Mouse (Mus musculus) liver, embryonic 16.5 days (tissue): ENCODE measurements around the gene Epha4. TPM values are rescaled to one million over a fixed set of nuclear protein-coding genes. Genes with fewer than 3 reads are reported as not detected.

Source experiments
- ATAC-seq: fragments of 200-750 bp; cut with Nextera tagmentation; 2 replicates; pipeline ENCODE4 v1.8.0; 2017; ENCODE audit warnings: low read depth, mild to moderate bottlenecking, moderate number of reproducible peaks, moderate library complexity
- H3K27ac ChIP-seq: fragments of 300-500 bp; sonication (generic); 2 replicates; pipeline ENCODE4 v1.5.1; 2014; ENCODE audit warnings: mild to moderate bottlenecking, low read length
- H3K27me3 ChIP-seq: fragments of 300-500 bp; sonication (generic); 2 replicates; pipeline ENCODE4 v1.6.1; 2014; ENCODE audit warnings: low read depth, low read length, mixed read lengths; ENCODE audit not compliant: control insufficient read depth, insufficient read depth
- H3K36me3 ChIP-seq: fragments of 300-500 bp; sonication (generic); 2 replicates; pipeline ENCODE4 v1.6.1; 2014; ENCODE audit warnings: mild to moderate bottlenecking; ENCODE audit not compliant: control insufficient read depth, insufficient read depth
- H3K4me1 ChIP-seq: fragments of 300-500 bp; sonication (generic); 2 replicates; pipeline ENCODE4 v1.6.1; 2014; ENCODE audit warnings: low read depth, low read length, mixed read lengths; ENCODE audit not compliant: control insufficient read depth
- H3K4me2 ChIP-seq: fragments of 300-500 bp; sonication (generic); 2 replicates; pipeline ENCODE4 v1.6.1; 2014; ENCODE audit warnings: low read depth, low read length, mixed read lengths
- H3K4me3 ChIP-seq: fragments of 300-500 bp; sonication (generic); 2 replicates; pipeline ENCODE4 v1.5.1; 2014; ENCODE audit warnings: low read depth, mild to moderate bottlenecking, low read length
- H3K9ac ChIP-seq: fragments of 300-500 bp; sonication (generic); 2 replicates; pipeline ENCODE4 v1.6.1; 2014; ENCODE audit warnings: low read depth, low read length
- H3K9me3 ChIP-seq: fragments of 300-500 bp; sonication (generic); replicated peaks from 2 replicates; pipeline ENCODE4 v1.6.1; 2016; ENCODE audit warnings: low read length; ENCODE audit not compliant: control insufficient read depth
- WGBS: fragments of 180-500 bp; shearing (Covaris S2); extraction: QIAGEN DNeasy Blood & Tissue Kit; methylation state at CpG from one replicate; pipeline ENCODE4 v1.1.7; 2014; ENCODE audit not compliant: insufficient replicate concordance; 5-methylcytosine and 5-hydroxymethylcytosine counted together
- polyA plus RNA-seq: library from polyadenylated mRNA; unstranded; fragments of >200 nt; fragmentation: Nextera tagmentation; extraction: Ambion mirVana; gene quantifications from 2 replicates; pipeline ENCODE4 v1.2.1, GENCODE M21; 2015

The Epha4 gene
- polyA plus RNA-seq, 1 experiment from 2014 or later = 0.30 TPM

- Histone ChIP-seq H3K9ac (no peak overlapping the region), H3K36me3 (no peaks in the 10 kb centered on the region), H3K27ac (no peak overlapping the region), H3K4me1 (no peaks in the 10 kb centered on the region), H3K4me3 (no peak overlapping the region), H3K4me2 (no peak overlapping the region), H3K9me3 (no peaks in the 10 kb centered on the region), H3K27me3 (no peaks in the 10 kb centered on the region)
- WGBS = 58% methylated on average over 7 of the region's 7 CpGs
- no peak for ATAC-seq
These were observed 19.1 kb downstream of the Epha4 start for GRCm38 (mm10) chr1:77495790-77496158.

- H3K4me2 ChIP-seq = no peak overlapping the region
- H3K36me3 ChIP-seq = no peaks in the 10 kb centered on the region
- no peak for ATAC-seq
- no peak overlapping the region for H3K9ac ChIP-seq
- no peak overlapping the region for H3K27ac ChIP-seq
- H3K4me3 ChIP-seq = no peak overlapping the region
- WGBS = 59% methylated on average over 10 of the region's 10 CpGs
- no peaks in the 10 kb centered on the region for H3K4me1 ChIP-seq
- H3K27me3 ChIP-seq = no peaks in the 10 kb centered on the region
- no peaks in the 10 kb centered on the region for H3K9me3 ChIP-seq
These were observed 19.7 kb downstream of the Epha4 start for GRCm38 (mm10) chr1:77495030-77495789.

GRCm38 (mm10) chr1:77493841-77494635, 20.9 kb downstream of the Epha4 start:
- no peaks in the 10 kb centered on the region for H3K9me3 ChIP-seq
- H3K4me2 ChIP-seq = no peak overlapping the region
- no peaks in the 10 kb centered on the region for H3K27me3 ChIP-seq
- 62% methylated on average over 10 of the region's 10 CpGs for WGBS
- no peak for ATAC-seq
- H3K4me3 ChIP-seq = no peak overlapping the region
- H3K36me3 ChIP-seq = no peaks in the 10 kb centered on the region
- no peak overlapping the region for H3K27ac ChIP-seq
- no peak overlapping the region for H3K9ac ChIP-seq
- H3K4me1 ChIP-seq = no peaks in the 10 kb centered on the region

- no peaks in the 10 kb centered on the region for H3K36me3 ChIP-seq
- no peak overlapping the region for H3K9ac ChIP-seq
- 76% methylated on average over 6 of the region's 6 CpGs for WGBS
- no peaks in the 10 kb centered on the region for H3K4me1 ChIP-seq
- no peak overlapping the region for H3K4me3 ChIP-seq
- no peak overlapping the region for H3K27ac ChIP-seq
- ATAC-seq = no peak
- H3K4me2 ChIP-seq = no peak overlapping the region
- no peaks in the 10 kb centered on the region for H3K9me3 ChIP-seq
- H3K27me3 ChIP-seq = no peaks in the 10 kb centered on the region
These were observed 24.7 kb downstream of the Epha4 start for GRCm38 (mm10) chr1:77490166-77490565.

- no peaks in the 10 kb centered on the region for H3K27me3 ChIP-seq
- ATAC-seq = no peak
- WGBS = 55% methylated on average over 7 of the region's 7 CpGs
- H3K9ac ChIP-seq = no peak overlapping the region
- no peaks in the 10 kb centered on the region for H3K4me1 ChIP-seq
- H3K4me3 ChIP-seq = no peak overlapping the region
- no peak overlapping the region for H3K27ac ChIP-seq
- no peak overlapping the region for H3K4me2 ChIP-seq
- no peaks in the 10 kb centered on the region for H3K36me3 ChIP-seq
- H3K9me3 ChIP-seq = no peaks in the 10 kb centered on the region
These were observed 25.5 kb downstream of the Epha4 start for GRCm38 (mm10) chr1:77489387-77489786.

GRCm38 (mm10) chr1:77487856-77488462, 26.9 kb downstream of the Epha4 start:
- no peak overlapping the region for H3K4me3 ChIP-seq
- H3K4me2 ChIP-seq = no peak overlapping the region
- H3K27me3 ChIP-seq = no peaks in the 10 kb centered on the region
- H3K36me3 ChIP-seq = no peaks in the 10 kb centered on the region
- H3K27ac ChIP-seq = no peak overlapping the region
- no peak for ATAC-seq
- 53% methylated on average over 13 of the region's 13 CpGs for WGBS
- no peak overlapping the region for H3K9ac ChIP-seq
- no peaks in the 10 kb centered on the region for H3K4me1 ChIP-seq
- no peaks in the 10 kb centered on the region for H3K9me3 ChIP-seq

GRCm38 (mm10) chr1:77484766-77485596, 29.9 kb downstream of the Epha4 start:
- 48% methylated on average over 6 of the region's 6 CpGs for WGBS

GRCm38 (mm10) chr1:77475808-77476413, 39.0 kb downstream of the Epha4 start:
- WGBS = 36% methylated on average over 3 of the region's 3 CpGs
- no peak for ATAC-seq

More at GRCm38 (mm10) chr1:77484766-77485596, 29.9 kb downstream of the Epha4 start:
- H3K9me3 ChIP-seq = no peaks in the 10 kb centered on the region
- H3K36me3 ChIP-seq = no peaks in the 10 kb centered on the region
- no peak overlapping the region for H3K4me3 ChIP-seq
- no peak overlapping the region for H3K9ac ChIP-seq
- ATAC-seq = no peak
- no peaks in the 10 kb centered on the region for H3K4me1 ChIP-seq
- no peaks in the 10 kb centered on the region for H3K27me3 ChIP-seq
- no peak overlapping the region for H3K4me2 ChIP-seq
- no peak overlapping the region for H3K27ac ChIP-seq

More at GRCm38 (mm10) chr1:77475808-77476413, 39.0 kb downstream of the Epha4 start:
- H3K36me3 ChIP-seq = no peaks in the 10 kb centered on the region
- H3K9ac ChIP-seq = no peak overlapping the region
- H3K4me1 ChIP-seq = no peaks in the 10 kb centered on the region
- no peaks in the 10 kb centered on the region for H3K27me3 ChIP-seq
- no peak overlapping the region for H3K4me3 ChIP-seq
- H3K4me2 ChIP-seq = no peak overlapping the region
- no peak overlapping the region for H3K27ac ChIP-seq
- no peaks in the 10 kb centered on the region for H3K9me3 ChIP-seq
